Mouse (Mus musculus): ENCODE measurements around the gene Osr1.

Gene Osr1

GRCm38 (mm10) chr12:9587732-9588131 lies 17.8 kb downstream of the Osr1 start:
- no peak for DNase-seq (ENCODE audit: low spot score in 2 of 2)

- DNase-seq (ENCODE audit: low spot score in 2 of 2): no peak
These were observed 19.7 kb downstream of the Osr1 start for GRCm38 (mm10) chr12:9589561-9590134.

DNA sequence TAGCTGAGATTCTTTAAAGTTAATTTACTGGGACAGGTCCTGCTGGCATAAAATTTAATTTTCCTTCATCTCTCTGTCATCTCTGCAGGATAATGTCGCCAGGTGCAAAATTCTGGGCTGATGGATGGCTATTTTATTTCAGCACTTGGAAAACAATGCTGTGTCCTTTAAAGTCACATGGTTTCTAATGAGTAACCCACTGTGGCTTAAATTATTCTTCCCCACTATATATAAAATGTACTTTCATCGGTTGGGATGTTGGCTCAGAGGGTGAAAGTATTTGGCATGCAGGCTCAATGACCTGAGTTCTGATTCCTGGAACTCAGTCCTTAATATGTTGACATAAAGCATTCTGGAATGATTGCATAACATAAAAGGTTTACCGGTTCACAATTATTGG lies 21.2 kb downstream of the Osr1 start:
- DNase-seq (ENCODE audit: low spot score in 2 of 2): no peak

- no peak for DNase-seq (ENCODE audit: low spot score in 2 of 2)
These were observed 28.3 kb downstream of the Osr1 start for GRCm38 (mm10) chr12:9598219-9598618.
